Mouse (Mus musculus) lung, postnatal 0 days (tissue): ENCODE data around the gene Jph3. TPM values are rescaled to one million over a fixed set of nuclear protein-coding genes. Genes with fewer than 3 reads are reported as not detected.

Experiments
- ATAC-seq: fragments of 200-750 bp; cut with Nextera tagmentation; 2 replicates; pipeline ENCODE4 v1.8.0; 2017; ENCODE audit warnings: moderate library complexity
- DNase-seq: peaks from one replicate; pipeline ENCODE4 v3.0.0-alpha.2; 2016; ENCODE audit warnings: low spot score
- H3K27ac ChIP-seq: fragments of 300-500 bp; sonication (generic); 2 replicates; pipeline ENCODE4 v1.5.1; 2014; ENCODE audit warnings: antibody characterized with exemption, mild to moderate bottlenecking, low read length, mixed read lengths
- H3K27me3 ChIP-seq: fragments of 300-500 bp; sonication (generic); replicated peaks from 2 replicates; pipeline ENCODE4 v1.6.1; 2014; ENCODE audit warnings: low read length, mixed read lengths; ENCODE audit not compliant: insufficient read depth
- H3K36me3 ChIP-seq: fragments of 300-500 bp; sonication (generic); 2 replicates; pipeline ENCODE4 v1.6.1; 2014; ENCODE audit warnings: low read length, mixed read lengths; ENCODE audit not compliant: insufficient read depth
- H3K4me1 ChIP-seq: fragments of 300-500 bp; sonication (generic); 2 replicates; pipeline ENCODE4 v1.6.1; 2014; ENCODE audit warnings: antibody characterized with exemption, low read depth, low read length, mixed read lengths; ENCODE audit not compliant: insufficient read depth
- H3K4me2 ChIP-seq: fragments of 300-500 bp; sonication (generic); replicated peaks from 2 replicates; pipeline ENCODE4 v1.6.1; 2014; ENCODE audit warnings: low read depth, mild to moderate bottlenecking, low read length, moderate library complexity, mixed read lengths
- H3K4me3 ChIP-seq: fragments of 300-500 bp; sonication (generic); 2 replicates; pipeline ENCODE4 v1.5.1; 2014; ENCODE audit warnings: low read depth, low read length
- H3K9ac ChIP-seq: fragments of 300-500 bp; sonication (generic); replicated peaks from 2 replicates; pipeline ENCODE4 v1.6.1; 2014; ENCODE audit warnings: low read depth, mild to moderate bottlenecking
- H3K9me3 ChIP-seq: fragments of 300-500 bp; sonication (generic); 2 replicates; pipeline ENCODE4 v1.6.1; 2016; ENCODE audit warnings: low read length, mixed read lengths
- CTCF ChIP-seq: IDR thresholded peaks from 2 replicates; pipeline ENCODE4 v1.5.1; 2016; ENCODE audit warnings: antibody characterized with exemption, mild to moderate bottlenecking
- EP300 ChIP-seq: IDR thresholded peaks from 2 replicates; pipeline ENCODE4 v1.6.1; 2016; ENCODE audit warnings: antibody characterized with exemption, mild to moderate bottlenecking, control low read depth
- WGBS: fragments of 180-500 bp; shearing (Covaris S2); extraction: QIAGEN DNeasy Blood & Tissue Kit; methylation state at CpG from one replicate; pipeline ENCODE4 v1.1.7; 2014; 5-methylcytosine and 5-hydroxymethylcytosine counted together
- polyA plus RNA-seq: library from polyadenylated mRNA; unstranded; fragments of >200 nt; fragmentation: Nextera tagmentation; extraction: Ambion mirVana; gene quantifications from 2 replicates; pipeline ENCODE4 v1.2.1, GENCODE M21; 2015

The Jph3 gene
- polyA plus RNA-seq, 1 experiment from 2014 or later: 0.08 TPM

DNA sequence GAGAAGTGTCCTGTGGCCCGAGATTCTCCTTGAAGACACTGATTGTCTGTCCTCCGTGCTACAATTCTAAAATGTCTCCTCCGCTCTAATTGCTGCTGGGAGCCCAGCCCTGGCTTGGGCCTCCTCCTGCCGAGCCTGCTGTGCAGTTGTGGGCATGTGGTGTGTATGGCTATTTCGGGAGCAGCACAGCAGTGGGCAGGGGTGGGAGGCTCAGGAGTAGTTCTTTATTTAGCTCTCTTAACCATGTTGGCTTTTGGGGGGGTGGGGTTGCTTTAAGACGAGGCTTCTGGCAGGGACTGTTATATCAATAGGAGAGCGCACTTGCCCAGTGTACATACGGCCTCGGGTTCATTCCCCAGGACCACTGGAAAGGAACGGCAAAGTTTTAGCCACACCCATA is 57.1 kb downstream of the Jph3 start:
- Histone ChIP-seq H3K27me3 (no peaks in the 10 kb centered on the region), H3K27ac (no peak overlapping the region), H3K4me3 (no peak overlapping the region), H3K9me3 (no peaks in the 10 kb centered on the region), H3K4me2 (no peak overlapping the region), H3K9ac (no peak overlapping the region), H3K36me3 (no peaks in the 10 kb centered on the region), H3K4me1 (no peaks in the 10 kb centered on the region)
- WGBS: 36% methylated on average over 10 of the region's 10 CpGs
- TF ChIP-seq CTCF (no peak), EP300 (no peak)
- DNase-seq (no peak), ATAC-seq (no peak)

DNA sequence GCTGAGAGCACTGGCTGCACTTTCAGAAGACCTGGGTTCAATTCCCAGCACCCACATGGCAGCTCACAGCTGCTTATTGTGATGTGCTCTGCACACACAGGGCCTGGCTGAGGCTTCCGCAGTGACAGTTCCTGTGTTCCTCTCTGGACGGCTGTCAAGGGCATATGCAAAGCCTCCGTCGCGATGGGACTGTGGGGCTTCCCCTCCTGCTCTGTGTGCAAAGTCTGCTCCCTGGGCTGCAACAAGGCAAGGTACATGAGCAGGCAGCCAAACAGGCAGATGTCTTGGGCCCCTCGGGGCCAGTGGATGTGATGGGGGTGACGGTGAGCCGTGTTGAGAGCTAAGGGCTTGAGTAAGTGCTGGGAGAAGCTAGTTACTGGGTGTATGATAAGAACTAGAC is 59.4 kb downstream of the Jph3 start:
- no peak overlapping the region for H3K4me3 ChIP-seq
- H3K4me2 ChIP-seq: no peak overlapping the region
- DNase-seq (no peak), ATAC-seq (no peak)
- TF ChIP-seq CTCF: no peak
- no peak for TF ChIP-seq EP300
- H3K9ac ChIP-seq: no peak overlapping the region
- 73% methylated on average over 8 of the region's 8 CpGs for WGBS
- H3K36me3 ChIP-seq: no peaks in the 10 kb centered on the region
- H3K9me3 ChIP-seq: no peaks in the 10 kb centered on the region
- H3K4me1 ChIP-seq: peaks cover 7% of the 10 kb centered on the region; the same call in 1 of the 2 replicates
- no peak overlapping the region for H3K27ac ChIP-seq
- no peaks in the 10 kb centered on the region for H3K27me3 ChIP-seq

DNA sequence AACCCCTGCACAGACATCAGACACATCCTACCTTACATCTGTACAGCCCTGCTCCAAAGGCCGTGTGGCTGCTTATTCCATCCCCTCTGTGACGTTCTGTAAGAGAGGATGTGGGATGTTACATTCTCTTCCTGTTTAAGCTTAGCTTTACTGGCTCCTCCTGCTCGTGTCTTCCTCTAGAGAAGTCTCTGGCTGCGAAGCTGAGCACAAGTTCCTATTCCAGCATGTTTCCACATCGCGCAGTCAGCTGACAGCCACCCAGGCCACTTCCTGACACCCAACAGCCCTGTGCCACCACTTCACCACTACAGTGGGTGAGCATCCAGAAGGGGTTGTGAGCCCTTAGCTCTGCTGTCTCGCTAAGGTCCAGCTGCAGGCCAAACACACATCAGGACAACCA is 62.7 kb downstream of the Jph3 start:
- no peak overlapping the region for H3K4me2 ChIP-seq
- H3K4me3 ChIP-seq: no peak overlapping the region
- H3K9ac ChIP-seq: no peak overlapping the region
- H3K36me3 ChIP-seq: no peaks in the 10 kb centered on the region
- TF ChIP-seq EP300 (no peak), CTCF (no peak)
- peak overlapping the region; percentile 75 for H3K27ac ChIP-seq
- H3K9me3 ChIP-seq: no peaks in the 10 kb centered on the region
- H3K4me1 ChIP-seq: peaks cover 7% of the 10 kb centered on the region; the same call in 1 of the 2 replicates
- H3K27me3 ChIP-seq: no peaks in the 10 kb centered on the region
- 32% methylated on average over 7 of the region's 7 CpGs for WGBS
- ATAC-seq (peak; percentile 78), DNase-seq (peak; percentile 78)

DNA sequence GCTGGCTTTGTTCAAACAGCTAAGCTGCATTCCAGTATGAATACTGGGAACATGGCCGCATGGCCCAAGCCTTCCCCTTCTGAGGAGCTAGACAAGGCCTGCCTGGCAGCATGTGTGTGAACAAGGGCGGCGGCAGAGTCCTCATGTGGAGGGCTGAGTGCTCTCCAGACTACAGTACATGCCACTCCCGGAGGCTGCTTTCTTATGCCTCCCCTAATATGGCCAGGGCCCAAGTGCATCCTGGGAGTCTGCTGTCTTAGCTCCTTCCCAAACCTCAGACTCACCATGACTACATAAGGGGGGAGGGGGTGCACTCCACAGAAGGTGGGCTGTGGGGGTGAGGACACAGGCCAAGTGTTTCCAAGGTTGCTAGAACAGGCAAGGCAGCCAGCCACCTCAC is 63.2 kb downstream of the Jph3 start:
- TF ChIP-seq EP300 (no peak), CTCF (no peak)
- no peak overlapping the region for H3K4me2 ChIP-seq

DNA sequence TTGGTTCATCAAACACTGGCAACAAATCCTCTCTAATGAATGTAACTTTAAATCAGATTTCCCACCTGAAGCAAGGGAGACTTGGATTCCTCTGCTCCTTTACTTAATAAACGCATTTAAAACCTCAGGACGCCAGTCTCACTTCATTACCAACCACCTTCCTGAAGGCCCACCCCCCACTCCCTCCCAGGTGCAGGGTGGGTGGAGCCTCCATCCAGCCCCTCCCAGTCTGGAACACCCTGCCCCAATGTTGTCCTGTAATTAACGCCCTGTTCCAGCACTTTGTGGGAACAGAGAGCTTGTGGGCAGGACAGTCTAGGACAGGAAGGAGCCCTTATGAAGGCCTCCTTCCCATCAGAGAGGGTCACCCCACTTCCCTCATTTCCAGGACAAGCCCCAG is 64.7 kb downstream of the Jph3 start:
- H3K4me1 ChIP-seq: peaks cover 7% of the 10 kb centered on the region; the same call in 1 of the 2 replicates
- no peak overlapping the region for H3K27ac ChIP-seq
- ATAC-seq: no peak
- no peak overlapping the region for H3K9ac ChIP-seq
- H3K36me3 ChIP-seq: no peaks in the 10 kb centered on the region; the same call in 1 of the 2 replicates
- 42% methylated on average over 3 of the region's 3 CpGs for WGBS
- H3K4me2 ChIP-seq: no peak overlapping the region
- no peak for DNase-seq
- H3K27me3 ChIP-seq: no peaks in the 10 kb centered on the region
- no peak overlapping the region for H3K4me3 ChIP-seq
- TF ChIP-seq EP300 (no peak), CTCF (no peak)
- H3K9me3 ChIP-seq: no peaks in the 10 kb centered on the region

More for the DNA sequence above, 63.2 kb downstream of the Jph3 start:
- Histone ChIP-seq H3K9ac (no peak overlapping the region), H3K4me1 (peaks cover 7% of the 10 kb centered on the region; the same call in 1 of the 2 replicates), H3K27ac (peak overlapping the region; percentile 75), H3K9me3 (no peaks in the 10 kb centered on the region), H3K27me3 (no peaks in the 10 kb centered on the region), H3K4me3 (no peak overlapping the region), H3K36me3 (no peaks in the 10 kb centered on the region)
- ATAC-seq: peak; percentile 95
- 62% methylated on average over 4 of the region's 4 CpGs for WGBS
- peak; percentile 90 for DNase-seq

DNA sequence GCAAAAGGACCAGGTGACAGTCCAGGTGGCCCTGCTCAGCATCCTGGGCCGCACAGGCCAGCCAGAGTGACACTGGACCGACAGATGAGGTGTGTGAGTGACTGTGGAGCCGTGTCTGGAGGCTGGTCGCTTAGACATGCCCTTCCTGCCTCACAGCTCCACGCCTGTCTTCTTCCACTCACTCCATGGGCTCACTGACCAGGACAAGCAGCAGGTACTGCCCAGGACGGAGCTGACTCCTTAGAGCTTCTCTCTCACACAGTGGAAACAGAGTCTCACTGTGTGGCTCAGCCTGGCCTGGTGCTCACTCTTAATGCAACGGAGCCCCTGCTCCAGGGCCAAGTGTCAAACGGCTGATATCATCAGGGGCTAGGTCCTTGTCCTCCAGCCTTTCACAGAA is 66.0 kb downstream of the Jph3 start:
- peaks cover 7% of the 10 kb centered on the region; the same call in 1 of the 2 replicates for H3K4me1 ChIP-seq
- H3K36me3 ChIP-seq: no peaks in the 10 kb centered on the region; the same call in 1 of the 2 replicates
- no peak overlapping the region for H3K4me2 ChIP-seq
- H3K9me3 ChIP-seq: no peaks in the 10 kb centered on the region
- TF ChIP-seq CTCF: no peak
- TF ChIP-seq EP300: no peak
- no peaks in the 10 kb centered on the region for H3K27me3 ChIP-seq
- H3K27ac ChIP-seq: no peak overlapping the region
- no peak for ATAC-seq
- H3K4me3 ChIP-seq: no peak overlapping the region
- no peak for DNase-seq
- H3K9ac ChIP-seq: no peak overlapping the region
- 82% methylated on average over 8 of the region's 8 CpGs for WGBS

DNA sequence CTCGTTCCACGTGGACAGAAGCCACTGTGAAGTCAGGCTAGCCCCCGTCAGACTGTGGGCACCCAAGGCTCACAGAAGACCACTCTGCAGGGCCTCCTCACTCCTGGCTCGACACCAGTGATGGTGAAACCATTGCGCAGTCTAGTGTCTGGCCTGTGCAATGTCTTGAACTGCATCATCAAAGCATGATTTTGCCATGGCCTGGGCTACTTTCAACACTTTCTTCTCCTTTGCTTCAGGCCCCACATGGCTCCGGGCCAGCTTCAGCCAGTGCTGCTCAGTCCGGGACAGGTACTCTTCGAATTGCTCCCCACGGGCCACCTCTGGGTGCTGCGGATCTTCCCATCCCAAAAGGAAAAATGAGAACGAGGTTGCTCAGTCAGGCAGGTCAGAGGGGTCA is 67.0 kb downstream of the Jph3 start:
- H3K4me1 ChIP-seq: peaks cover 7% of the 10 kb centered on the region; the same call in 1 of the 2 replicates
- H3K4me2 ChIP-seq: no peak overlapping the region
- WGBS: 91% methylated on average over 11 of the region's 11 CpGs
- ATAC-seq: no peak
- no peaks in the 10 kb centered on the region for H3K9me3 ChIP-seq
- TF ChIP-seq CTCF (no peak), EP300 (no peak)
- no peak for DNase-seq
- H3K9ac ChIP-seq: no peak overlapping the region
- H3K27me3 ChIP-seq: no peaks in the 10 kb centered on the region
- no peak overlapping the region for H3K27ac ChIP-seq
- no peak overlapping the region for H3K4me3 ChIP-seq
- H3K36me3 ChIP-seq: no peaks in the 10 kb centered on the region; the same call in 1 of the 2 replicates
